Mouse (Mus musculus): ENCODE results near the gene Mgl2. TPM values are rescaled to one million over a fixed set of nuclear protein-coding genes. Genes with fewer than 3 reads are reported as not detected.
"Not testable (repeated sequence)": the region's sequence is repeated elsewhere in the genome, so short reads cannot be mapped to it uniquely, and the experiment has no call there.

Mgl2 gene
- total RNA-seq, 2 experiments from 2014 or later = 25.7 to 36.6 TPM

DNA sequence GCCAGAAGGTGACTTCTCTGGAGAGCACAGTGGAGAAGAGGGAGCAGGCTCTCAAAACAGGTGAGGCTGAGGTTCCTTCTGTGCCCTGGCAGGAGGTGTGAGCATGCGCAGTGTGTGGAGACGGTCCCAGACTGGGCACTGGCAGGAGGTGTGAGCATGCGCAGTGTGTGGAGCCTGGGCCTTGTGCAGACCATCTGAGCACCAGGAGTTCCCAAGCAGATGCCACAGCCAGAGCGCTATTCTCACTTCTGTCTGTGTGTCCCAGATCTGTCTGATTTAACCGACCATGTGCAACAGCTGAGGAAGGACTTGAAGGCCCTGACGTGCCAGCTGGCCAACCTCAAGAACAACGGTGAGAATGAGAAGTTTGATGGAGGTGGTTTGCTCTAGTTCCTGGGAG is 39.3 kb downstream of the Mgl2 start:
- not testable (repeated sequence) for ATAC-seq (replicated peaks; ENCODE audit: poor library complexity)

DNA sequence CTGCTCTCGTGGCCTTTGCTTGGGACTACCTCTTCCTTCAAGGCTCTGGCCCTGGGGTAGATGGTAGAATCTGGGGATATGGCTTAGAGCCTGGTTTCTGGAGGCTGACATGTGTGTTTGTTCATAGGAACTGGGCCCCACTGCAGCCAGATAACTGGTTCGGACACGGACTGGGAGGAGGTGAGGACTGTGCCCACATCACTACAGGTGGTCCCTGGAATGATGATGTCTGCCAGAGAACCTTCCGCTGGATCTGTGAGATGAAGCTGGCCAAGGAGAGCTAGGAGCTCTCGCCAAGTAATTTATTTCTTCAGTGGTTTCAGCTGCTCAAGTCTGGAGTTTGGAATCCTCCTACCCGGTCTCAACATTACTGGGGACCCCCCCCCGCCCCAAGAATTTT is 40.2 kb downstream of the Mgl2 start:
- ATAC-seq (replicated peaks; ENCODE audit: poor library complexity) = no peak

DNA sequence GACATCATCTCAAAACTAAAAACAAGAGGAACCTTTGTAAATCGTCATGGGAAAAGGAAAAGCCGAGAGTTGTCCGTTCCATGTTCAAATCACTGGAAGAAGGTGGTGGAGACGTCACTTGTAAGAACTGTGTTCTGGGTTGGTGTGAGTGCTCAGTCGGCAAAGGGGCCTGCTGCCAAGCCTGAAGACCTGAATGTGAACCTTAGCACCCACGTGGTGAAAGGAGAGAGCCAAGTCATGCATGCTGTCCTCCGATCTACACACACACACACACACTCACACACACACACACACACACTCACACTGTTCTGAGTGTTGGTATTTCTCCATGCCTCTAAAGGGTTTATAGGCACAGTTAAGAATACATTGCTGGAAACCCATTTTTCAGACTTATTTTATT is 41.1 kb downstream of the Mgl2 start:
- ATAC-seq (replicated peaks; ENCODE audit: poor library complexity) = no peak

DNA sequence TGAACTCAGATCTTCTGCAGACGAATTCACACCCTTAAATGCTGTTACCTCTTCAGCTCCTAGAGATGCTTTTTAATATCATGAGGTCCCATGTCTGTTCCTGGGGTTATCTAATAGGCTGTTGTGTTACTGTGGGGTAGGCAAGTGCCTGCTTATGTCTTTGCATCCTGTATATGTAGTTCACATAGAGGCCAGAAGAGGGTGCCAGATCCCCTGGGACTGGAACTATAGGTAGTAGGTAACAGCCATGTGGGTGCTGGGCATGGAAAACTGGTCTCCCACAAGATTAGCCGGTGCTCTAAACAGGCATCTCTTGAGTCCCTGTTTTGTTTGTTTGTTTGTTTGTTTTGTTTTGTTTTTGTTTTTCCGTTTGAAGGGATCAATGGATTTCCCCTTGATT is 41.7 kb downstream of the Mgl2 start:
- peak; percentile 76 for ATAC-seq (replicated peaks; ENCODE audit: poor library complexity)

DNA sequence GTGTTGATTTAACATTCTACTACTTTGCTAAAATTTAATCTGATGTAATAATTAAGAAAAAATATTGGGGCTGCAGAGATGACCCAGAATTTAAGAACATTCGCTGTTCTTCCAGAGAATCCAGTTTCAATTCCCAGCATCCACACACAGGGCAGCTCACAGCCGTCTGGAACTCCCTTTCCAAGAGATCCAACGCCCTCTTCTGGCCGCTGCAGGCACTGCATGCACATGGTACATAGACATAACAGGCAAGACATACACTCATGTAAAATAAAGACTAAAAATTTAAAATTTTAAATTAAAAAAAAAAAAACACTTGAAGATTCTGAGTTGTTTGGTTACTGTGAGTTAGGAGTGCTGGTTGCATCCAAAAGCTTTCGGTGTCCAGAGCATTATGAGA is 42.2 kb downstream of the Mgl2 start:
- ATAC-seq (replicated peaks; ENCODE audit: poor library complexity) = no peak

DNA sequence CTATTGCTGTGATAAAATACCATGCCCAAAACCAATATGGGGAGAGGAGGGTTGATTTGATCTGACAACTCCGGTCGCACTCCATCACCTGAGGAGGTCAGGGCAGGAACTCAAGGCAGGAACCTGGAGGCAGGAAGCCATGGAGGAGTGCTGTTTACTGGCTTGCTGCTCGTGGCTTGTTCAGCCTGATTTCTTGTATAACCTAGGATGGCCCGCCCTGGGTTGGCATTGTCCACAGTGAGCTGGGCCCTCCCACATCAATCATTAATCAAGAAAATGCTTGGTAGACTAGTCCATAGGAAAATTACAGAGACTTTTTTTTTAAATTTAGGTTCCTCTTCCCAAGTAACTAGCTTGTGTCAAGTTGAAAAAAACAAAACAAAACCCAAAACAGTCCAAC is 44.4 kb downstream of the Mgl2 start:
- ATAC-seq (replicated peaks; ENCODE audit: poor library complexity) = no peak

DNA sequence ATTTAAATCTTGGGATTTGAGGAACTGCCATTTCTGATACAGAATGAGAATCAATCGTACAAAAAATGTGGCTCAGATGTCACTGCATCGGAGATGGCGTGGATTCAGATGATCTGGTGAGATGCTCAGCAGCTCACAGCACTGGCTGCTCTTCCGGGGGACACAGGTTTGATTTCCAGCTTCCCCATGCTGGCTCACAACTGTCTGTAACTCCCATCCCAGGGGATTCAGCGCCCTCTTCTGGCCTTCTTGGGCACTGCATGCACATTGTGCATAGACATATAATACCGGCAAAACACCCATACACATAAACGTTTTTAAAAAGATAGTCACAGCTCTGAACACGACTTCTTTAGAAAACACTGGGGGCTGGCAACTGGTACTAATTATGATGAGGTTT is 47.5 kb downstream of the Mgl2 start:
- no peak for ATAC-seq (replicated peaks; ENCODE audit: poor library complexity)

DNA sequence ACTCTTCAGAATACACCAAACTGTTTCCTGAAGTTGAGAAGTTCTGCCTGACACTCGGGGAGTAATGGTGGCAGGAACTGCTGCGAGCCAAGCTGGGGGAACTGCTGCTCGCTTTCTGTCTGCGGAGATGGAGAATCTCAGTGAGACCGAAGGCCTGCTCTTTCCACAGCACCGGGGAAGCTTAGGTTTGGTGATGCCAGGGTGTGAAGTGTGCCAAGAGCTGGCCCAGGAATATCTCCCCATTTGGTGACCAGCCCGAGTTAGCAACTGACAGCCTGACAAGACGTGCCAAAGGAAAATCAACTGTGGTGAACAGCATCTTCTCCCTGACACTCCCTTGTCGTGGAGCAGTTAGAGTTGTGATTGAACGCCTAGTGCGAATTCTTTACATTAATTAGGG is 48.2 kb downstream of the Mgl2 start:
- no peak for ATAC-seq (replicated peaks; ENCODE audit: poor library complexity)

DNA sequence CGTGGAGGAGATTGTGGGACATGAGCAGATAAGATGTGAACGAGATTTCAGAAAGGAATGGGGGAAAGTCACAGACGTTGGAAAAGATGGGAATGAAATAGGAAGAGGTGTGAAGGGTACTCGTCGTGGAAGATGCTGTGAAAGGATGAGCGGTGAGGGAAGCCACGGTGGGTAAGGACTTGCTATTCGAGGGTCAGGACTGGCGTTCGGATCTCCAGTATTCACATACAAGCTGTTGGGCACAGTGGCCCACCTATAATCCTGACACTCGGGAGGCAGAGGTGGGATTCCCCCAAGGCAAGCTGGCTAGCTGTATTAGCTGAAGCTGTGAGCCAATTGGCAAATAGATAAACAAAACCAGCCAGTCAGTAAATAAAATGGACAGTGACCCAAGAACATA is 48.6 kb downstream of the Mgl2 start:
- no peak for ATAC-seq (replicated peaks; ENCODE audit: poor library complexity)

DNA sequence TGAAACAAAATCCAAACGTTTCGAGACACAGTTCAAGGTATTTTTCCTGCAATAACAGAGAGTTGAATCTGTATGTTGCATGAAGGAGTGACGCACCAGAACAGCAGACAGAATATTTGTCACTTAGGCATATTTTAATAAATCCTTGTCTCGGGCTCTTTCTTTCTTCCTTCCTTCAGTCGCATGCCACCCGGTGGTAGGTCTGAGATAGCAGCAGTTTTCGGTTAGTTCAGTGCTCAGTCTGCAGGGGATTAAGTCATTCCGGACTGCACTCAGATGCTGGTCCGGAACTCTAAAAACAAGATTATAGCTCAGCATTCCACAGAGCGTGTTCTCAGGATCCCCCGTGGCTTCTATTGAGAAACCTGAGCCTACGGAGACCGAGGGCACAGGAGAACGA is 49.3 kb downstream of the Mgl2 start:
- ATAC-seq (replicated peaks; ENCODE audit: poor library complexity) = 0 out of 2 replicates have a peak, but pooled peaks have one; percentile 31

DNA sequence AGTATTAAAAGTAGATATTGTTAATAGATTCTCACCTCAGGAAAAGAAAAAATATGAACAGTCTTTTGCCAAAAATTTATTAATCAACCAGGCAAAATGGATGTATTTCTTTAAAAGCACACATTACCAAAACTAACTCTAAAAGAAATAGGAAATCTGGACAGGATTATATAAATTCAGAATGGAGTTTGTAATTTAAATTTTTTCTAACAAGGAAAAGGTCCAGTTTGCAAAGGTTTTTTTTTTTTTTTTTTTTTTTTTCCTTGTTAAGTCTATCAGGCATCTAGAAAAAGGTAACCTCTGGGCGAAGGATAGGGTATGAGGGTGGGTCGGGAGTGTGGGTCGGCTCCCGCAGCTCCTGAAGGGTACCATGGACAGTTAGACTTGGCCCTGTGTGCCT is 50.4 kb downstream of the Mgl2 start:
- ATAC-seq (replicated peaks; ENCODE audit: poor library complexity) = no peak

DNA sequence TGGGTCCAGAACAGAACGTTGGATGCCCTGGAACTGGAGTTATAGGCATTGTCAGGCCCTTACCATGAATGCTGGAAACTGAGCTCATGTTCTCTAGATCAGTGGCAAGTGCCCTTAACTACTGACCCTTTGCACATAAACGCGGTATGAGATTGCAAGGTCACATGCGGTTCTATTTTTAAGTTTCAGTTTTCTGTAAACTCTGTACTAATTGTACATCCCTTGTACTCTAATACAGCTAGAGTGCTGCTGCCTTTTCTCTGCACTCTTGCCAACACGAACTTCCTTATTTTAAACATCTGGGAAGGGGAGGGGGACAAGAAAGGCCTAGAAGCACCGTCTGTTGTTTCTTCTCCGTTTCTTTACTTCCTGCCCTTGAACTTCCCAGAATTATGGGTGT is 55.0 kb downstream of the Mgl2 start:
- peak; percentile 37; the same call in 1 of the 2 replicates for ATAC-seq (replicated peaks; ENCODE audit: poor library complexity)

Other genes with a start within 250 kb of the Mgl2 start
- gene Kctd11, start 248.9 kb upstream of the Mgl2 start, total RNA-seq (2015) = 1.1 and 2.3 TPM in 2 replicates
- 0.88 and 1.9 TPM in 2 replicates for gene Kctd11, start 248.9 kb upstream of the Mgl2 start, total RNA-seq (2017)
- gene Acap1, start 234.8 kb upstream of the Mgl2 start, total RNA-seq (2015) = 23.6 and 24.7 TPM in 2 replicates
- 59.2 and 67.5 TPM in 2 replicates for gene Acap1, start 234.8 kb upstream of the Mgl2 start, total RNA-seq (2017)
- gene 2810408A11Rik, start 229.3 kb upstream of the Mgl2 start, total RNA-seq (2015) = 1.9 and 3.0 TPM in 2 replicates
- gene 2810408A11Rik, start 229.3 kb upstream of the Mgl2 start, total RNA-seq (2017) = 1.7 and 6.6 TPM in 2 replicates
- 9.5 and 11.0 TPM in 2 replicates for gene Neurl4, start 229.3 kb upstream of the Mgl2 start, total RNA-seq (2015)
- 20.2 and 21.6 TPM in 2 replicates for gene Neurl4, start 229.3 kb upstream of the Mgl2 start, total RNA-seq (2017)
- gene Gps2, start 216.4 kb upstream of the Mgl2 start, total RNA-seq (2015) = 106 and 114 TPM in 2 replicates
- 46.2 and 56.3 TPM in 2 replicates for gene Gps2, start 216.4 kb upstream of the Mgl2 start, total RNA-seq (2017)
- 1,355 and 1,412 TPM in 2 replicates for gene Eif5a, start 208.4 kb upstream of the Mgl2 start, total RNA-seq (2015)
- 1,221 and 1,257 TPM in 2 replicates for gene Eif5a, start 208.4 kb upstream of the Mgl2 start, total RNA-seq (2017)
- 0.32 TPM in 1 of 2 replicates, not detected in the other for gene Ybx2, start 194.5 kb upstream of the Mgl2 start, total RNA-seq (2015)
- gene Ybx2, start 194.5 kb upstream of the Mgl2 start, total RNA-seq (2017) = not detected in 2 replicates
- gene Slc2a4, start 182.1 kb upstream of the Mgl2 start, total RNA-seq (2015) = 0.22 TPM in 1 of 2 replicates, not detected in the other
- not detected in 2 replicates for gene Slc2a4, start 182.1 kb upstream of the Mgl2 start, total RNA-seq (2017)
- not detected in 2 replicates for gene Cldn7, start 165.6 kb upstream of the Mgl2 start, total RNA-seq (2015)
- gene Cldn7, start 165.6 kb upstream of the Mgl2 start, total RNA-seq (2017) = not detected in 2 replicates
- 131 and 135 TPM in 2 replicates for gene Ctdnep1, start 149.2 kb upstream of the Mgl2 start, total RNA-seq (2015)
- 28.7 and 33.7 TPM in 2 replicates for gene Ctdnep1, start 149.2 kb upstream of the Mgl2 start, total RNA-seq (2017)
- gene Elp5, start 147.8 kb upstream of the Mgl2 start, total RNA-seq (2015) = 110 and 129 TPM in 2 replicates
- gene Elp5, start 147.8 kb upstream of the Mgl2 start, total RNA-seq (2017) = 57.5 and 66.1 TPM in 2 replicates
- 387 and 444 TPM in 2 replicates for gene Gabarap, start 139.2 kb upstream of the Mgl2 start, total RNA-seq (2015)
- gene Gabarap, start 139.2 kb upstream of the Mgl2 start, total RNA-seq (2017) = 242 and 274 TPM in 2 replicates
- gene Phf23, start 134.6 kb upstream of the Mgl2 start, total RNA-seq (2015) = 34.5 and 37.9 TPM in 2 replicates
- gene Phf23, start 134.6 kb upstream of the Mgl2 start, total RNA-seq (2017) = 31.7 and 40.0 TPM in 2 replicates
- gene Dvl2, start 129.7 kb upstream of the Mgl2 start, total RNA-seq (2015) = 9.5 and 9.8 TPM in 2 replicates
- gene Dvl2, start 129.7 kb upstream of the Mgl2 start, total RNA-seq (2017) = 9.5 and 14.7 TPM in 2 replicates
- gene Acadvl, start 114.9 kb upstream of the Mgl2 start, total RNA-seq (2015) = 28.7 and 45.7 TPM in 2 replicates
- gene Acadvl, start 114.9 kb upstream of the Mgl2 start, total RNA-seq (2017) = 43.6 and 49.1 TPM in 2 replicates
- 5.8 and 6.7 TPM in 2 replicates for gene Dlg4, start 113.4 kb upstream of the Mgl2 start, total RNA-seq (2015)
- 3.8 and 4.1 TPM in 2 replicates for gene Dlg4, start 113.4 kb upstream of the Mgl2 start, total RNA-seq (2017)
- gene Asgr1, start 76.2 kb upstream of the Mgl2 start, total RNA-seq (2015) = not detected in 2 replicates
- gene Asgr1, start 76.2 kb upstream of the Mgl2 start, total RNA-seq (2017) = not detected in 2 replicates
- not detected in 2 replicates for gene Asgr2, start 37.7 kb upstream of the Mgl2 start, total RNA-seq (2015)
- 0.62 TPM in 1 of 2 replicates, not detected in the other for gene Asgr2, start 37.7 kb upstream of the Mgl2 start, total RNA-seq (2017)
- gene Clec10a, start 25.9 kb downstream of the Mgl2 start, total RNA-seq (2015) = 4.4 and 6.0 TPM in 2 replicates
- gene Clec10a, start 25.9 kb downstream of the Mgl2 start, total RNA-seq (2017) = 7.4 and 7.5 TPM in 2 replicates
- gene Slc16a11, start 82.4 kb downstream of the Mgl2 start, total RNA-seq (2015) = not detected in 2 replicates
- not detected in 2 replicates for gene Slc16a11, start 82.4 kb downstream of the Mgl2 start, total RNA-seq (2017)
- 4.4 and 7.0 TPM in 2 replicates for gene Slc16a13, start 90.7 kb downstream of the Mgl2 start, total RNA-seq (2015)
- 2.5 and 4.6 TPM in 2 replicates for gene Slc16a13, start 90.7 kb downstream of the Mgl2 start, total RNA-seq (2017)
- 0.17 TPM in 1 of 2 replicates, not detected in the other for gene Bcl6b, start 99.5 kb downstream of the Mgl2 start, total RNA-seq (2015)
- not detected in 2 replicates for gene Bcl6b, start 99.5 kb downstream of the Mgl2 start, total RNA-seq (2017)
- gene 0610010K14Rik, start 107.6 kb downstream of the Mgl2 start, total RNA-seq (2015) = 73.4 and 77.3 TPM in 2 replicates
- 24.4 and 31.2 TPM in 2 replicates for gene 0610010K14Rik, start 107.6 kb downstream of the Mgl2 start, total RNA-seq (2017)
- 3.4 and 4.1 TPM in 2 replicates for gene Gm21988, start 109.5 kb downstream of the Mgl2 start, total RNA-seq (2015)
- gene Gm21988, start 109.5 kb downstream of the Mgl2 start, total RNA-seq (2017) = 0.10 and 2.4 TPM in 2 replicates
- 134 and 151 TPM in 2 replicates for gene Rnasek, start 109.5 kb downstream of the Mgl2 start, total RNA-seq (2015)
- 19.3 and 29.4 TPM in 2 replicates for gene Rnasek, start 109.5 kb downstream of the Mgl2 start, total RNA-seq (2017)
- 0.27 TPM in 1 of 2 replicates, not detected in the other for gene Alox12, start 125.0 kb downstream of the Mgl2 start, total RNA-seq (2015)
- not detected in 2 replicates for gene Alox12, start 125.0 kb downstream of the Mgl2 start, total RNA-seq (2017)
- 0.39 TPM in 1 of 2 replicates, not detected in the other for gene Alox12e, start 192.3 kb downstream of the Mgl2 start, total RNA-seq (2015)
- not detected in 2 replicates for gene Alox12e, start 192.3 kb downstream of the Mgl2 start, total RNA-seq (2017)
- 1.4 and 1.6 TPM in 2 replicates for gene Alox15, start 221.7 kb downstream of the Mgl2 start, total RNA-seq (2015)
- gene Alox15, start 221.7 kb downstream of the Mgl2 start, total RNA-seq (2017) = 1.2 TPM in 2 replicates

Data from megakaryocyte progenitor cell, adult 5-6 weeks (primary cell).